Mouse (Mus musculus): ENCODE data around the gene Cd70. TPM values are rescaled to one million over a fixed set of nuclear protein-coding genes. Genes with fewer than 3 reads are reported as not detected.

The Cd70 gene
- 0.23 and 0.27 TPM in 2 replicates for polyA plus RNA-seq (2012; rRNA removed)

- 6% methylated on average over 39 of the region's 39 CpGs for WGBS
These were observed at the start of gene Cd70 for GRCm38 (mm10) chr17:57148994-57149803. TSS of gene Cd70 (minus strand) at chr17:57149777.

DNA sequence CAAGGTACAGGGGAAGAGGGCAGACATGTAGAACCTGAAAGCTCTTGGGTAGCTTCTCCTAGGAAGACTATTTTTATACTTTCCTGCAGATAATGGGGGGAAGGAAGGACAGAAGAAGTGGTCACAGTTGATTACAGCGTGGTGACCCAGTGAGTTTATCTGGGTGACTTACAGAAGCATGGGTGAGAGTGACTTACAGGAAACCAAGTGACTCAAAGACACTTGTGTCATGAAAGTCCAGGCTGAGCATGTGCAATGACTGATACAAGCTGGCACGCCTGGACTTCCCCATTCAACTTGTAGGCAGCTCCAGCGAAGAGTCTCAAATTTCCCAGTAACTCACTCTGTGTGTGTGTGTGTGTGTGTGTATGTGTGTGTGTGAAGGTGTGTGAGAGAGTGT is 48.7 kb upstream of the Cd70 start:
- no peak for DNase-seq (ENCODE audit: low read depth, low spot score)
- WGBS: 78% methylated on average over 3 of the region's 3 CpGs

More at GRCm38 (mm10) chr17:57148994-57149803, at the start of gene Cd70:
- DNase-seq (ENCODE audit: low read depth, low spot score): no peak

GRCm38 (mm10) chr17:57195326-57196010 is 45.9 kb upstream of the Cd70 start:
- DNase-seq (ENCODE audit: low read depth, low spot score): peak; percentile 14
- 65% methylated on average over 8 of the region's 8 CpGs for WGBS

DNA sequence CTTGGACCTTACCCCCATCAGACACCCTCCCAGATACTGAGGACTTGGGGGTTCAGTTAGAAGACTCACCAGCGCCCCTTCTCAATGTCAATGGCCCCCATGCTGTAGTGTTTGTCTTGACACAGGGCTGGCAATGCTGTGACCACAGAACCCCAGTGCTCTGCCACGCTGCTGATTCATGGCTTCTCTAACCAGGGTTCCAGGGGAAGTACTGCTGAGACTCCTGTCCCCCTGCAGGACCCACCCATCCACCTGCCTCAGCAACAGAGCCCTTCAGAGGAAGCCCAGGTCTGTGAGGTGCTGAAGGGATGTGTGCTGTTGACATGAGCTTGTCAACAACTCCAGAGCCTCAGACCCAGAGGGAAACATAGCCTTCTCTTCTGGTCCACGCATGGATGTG is 45.2 kb upstream of the Cd70 start:
- 83% methylated on average over 3 of the region's 3 CpGs for WGBS
- DNase-seq (ENCODE audit: low read depth, low spot score): no peak

- DNase-seq (ENCODE audit: low read depth, low spot score): no peak
- WGBS: 70% methylated on average over 11 of the region's 11 CpGs
These were observed 44.5 kb upstream of the Cd70 start, which contains the start of gene Tnfsf14 for GRCm38 (mm10) chr17:57194041-57194507. TSS of gene Tnfsf14 (minus strand) at chr17:57194177.

GRCm38 (mm10) chr17:57188510-57189192 is 39.1 kb upstream of the Cd70 start:
- WGBS: 77% methylated on average over 12 of the region's 12 CpGs
- no peak for DNase-seq (ENCODE audit: low read depth, low spot score)

- 71% methylated on average over 2 of the region's 2 CpGs for WGBS
- no peak for DNase-seq (ENCODE audit: low read depth, low spot score)
These were observed 36.1 kb upstream of the Cd70 start for GRCm38 (mm10) chr17:57185641-57186040.

- 40% methylated on average over 3 of the region's 3 CpGs for WGBS
These were observed 33.3 kb upstream of the Cd70 start for GRCm38 (mm10) chr17:57182871-57183270.

DNA sequence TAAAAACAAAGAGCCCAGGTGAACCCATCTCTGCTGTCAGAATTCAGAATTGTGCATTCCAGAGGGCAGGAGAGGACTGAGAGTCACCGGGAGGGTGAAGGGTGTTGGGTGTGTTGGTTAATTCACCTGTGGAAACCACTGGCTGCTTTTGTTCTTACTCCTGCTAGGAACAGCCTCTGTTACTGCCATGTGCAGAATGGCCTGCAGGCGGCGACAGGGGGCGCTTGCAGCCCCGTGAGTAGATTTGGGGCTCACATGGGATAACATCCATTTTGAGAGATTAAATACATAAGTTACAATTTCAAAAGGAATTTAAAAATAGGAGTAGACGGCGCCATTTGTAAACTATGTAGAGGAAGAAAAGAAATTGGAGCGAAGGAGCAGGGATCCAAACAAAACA is 30.8 kb upstream of the Cd70 start:
- DNase-seq (ENCODE audit: low read depth, low spot score): no peak
- WGBS: 37% methylated on average over 8 of the region's 8 CpGs

More at GRCm38 (mm10) chr17:57182871-57183270, 33.3 kb upstream of the Cd70 start:
- DNase-seq (ENCODE audit: low read depth, low spot score): no peak

DNA sequence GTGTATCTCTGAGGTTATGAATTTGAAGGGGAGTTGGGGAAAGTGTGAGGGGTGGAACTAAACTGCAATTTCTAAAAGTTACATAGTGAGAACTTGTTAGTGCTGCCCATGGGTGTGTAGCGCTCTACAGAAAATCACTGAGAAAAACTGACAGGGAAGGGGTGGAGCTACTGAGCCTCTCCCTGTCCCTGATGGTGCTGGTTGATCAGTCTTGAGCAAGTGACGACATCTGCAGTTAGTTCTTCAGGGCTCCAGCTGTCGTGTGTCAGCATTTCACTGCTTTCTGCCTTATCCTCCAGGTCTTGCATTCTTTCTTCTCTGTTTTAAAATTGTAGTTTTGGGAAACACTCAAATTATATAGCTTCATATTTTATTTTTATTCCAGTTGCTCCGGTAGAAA is 23.8 kb upstream of the Cd70 start:
- no peak for DNase-seq (ENCODE audit: low read depth, low spot score)
- 40% methylated on average over 4 of the region's 4 CpGs for WGBS

DNA sequence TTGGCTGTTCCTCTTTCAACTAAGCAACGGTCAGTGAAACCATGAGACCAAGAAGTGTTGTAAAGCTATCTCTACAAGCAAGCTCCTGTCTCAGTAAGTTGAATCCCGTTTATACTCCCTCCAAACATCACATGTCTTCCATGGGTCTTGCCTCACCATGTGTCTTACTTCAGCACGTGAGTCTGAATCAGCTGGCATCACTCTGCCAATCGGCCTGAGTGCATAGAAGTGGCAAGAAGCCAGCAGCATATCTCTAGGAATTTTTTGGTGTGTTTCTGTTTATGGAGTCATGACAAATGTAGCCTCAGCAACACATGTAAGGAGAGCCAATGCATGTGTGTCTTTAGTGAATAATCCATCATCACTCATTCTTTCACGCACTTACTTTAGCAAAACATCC is 22.8 kb upstream of the Cd70 start:
- WGBS: 66% methylated on average over 5 of the region's 5 CpGs
- DNase-seq (ENCODE audit: low read depth, low spot score): no peak

DNA sequence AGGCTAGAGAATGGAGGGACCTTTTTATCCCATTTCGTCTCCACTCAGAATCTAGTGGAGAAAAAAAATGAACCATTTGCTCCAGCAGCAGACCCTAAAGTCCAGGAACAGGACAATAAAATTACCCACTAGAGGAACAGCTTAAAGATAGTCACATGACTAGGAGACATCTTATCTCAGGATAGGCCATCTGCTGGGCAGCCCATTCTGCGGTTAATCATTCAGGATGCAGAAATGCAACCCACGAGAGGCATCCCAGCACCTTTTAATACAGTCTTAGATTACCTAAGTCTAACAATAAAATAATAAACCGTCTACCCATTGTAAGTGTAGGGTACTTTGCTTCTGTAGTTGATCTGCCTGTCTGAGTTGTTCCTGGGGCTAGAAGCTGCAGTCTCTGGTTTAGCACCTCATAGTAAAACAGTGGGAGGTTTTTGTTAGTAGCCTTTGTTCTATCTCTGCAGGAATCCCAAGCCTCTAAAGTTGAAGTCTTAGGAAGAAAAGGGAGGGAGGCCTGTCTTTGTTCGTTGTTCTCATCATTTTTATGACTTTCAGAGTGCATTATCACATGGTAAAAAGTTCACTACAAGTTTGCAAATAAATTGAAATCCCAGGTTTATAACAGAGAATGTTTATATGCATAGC is 21.2 kb upstream of the Cd70 start:
- 50% methylated on average over 5 of the region's 5 CpGs for WGBS
- DNase-seq (ENCODE audit: low read depth, low spot score): no peak

DNA sequence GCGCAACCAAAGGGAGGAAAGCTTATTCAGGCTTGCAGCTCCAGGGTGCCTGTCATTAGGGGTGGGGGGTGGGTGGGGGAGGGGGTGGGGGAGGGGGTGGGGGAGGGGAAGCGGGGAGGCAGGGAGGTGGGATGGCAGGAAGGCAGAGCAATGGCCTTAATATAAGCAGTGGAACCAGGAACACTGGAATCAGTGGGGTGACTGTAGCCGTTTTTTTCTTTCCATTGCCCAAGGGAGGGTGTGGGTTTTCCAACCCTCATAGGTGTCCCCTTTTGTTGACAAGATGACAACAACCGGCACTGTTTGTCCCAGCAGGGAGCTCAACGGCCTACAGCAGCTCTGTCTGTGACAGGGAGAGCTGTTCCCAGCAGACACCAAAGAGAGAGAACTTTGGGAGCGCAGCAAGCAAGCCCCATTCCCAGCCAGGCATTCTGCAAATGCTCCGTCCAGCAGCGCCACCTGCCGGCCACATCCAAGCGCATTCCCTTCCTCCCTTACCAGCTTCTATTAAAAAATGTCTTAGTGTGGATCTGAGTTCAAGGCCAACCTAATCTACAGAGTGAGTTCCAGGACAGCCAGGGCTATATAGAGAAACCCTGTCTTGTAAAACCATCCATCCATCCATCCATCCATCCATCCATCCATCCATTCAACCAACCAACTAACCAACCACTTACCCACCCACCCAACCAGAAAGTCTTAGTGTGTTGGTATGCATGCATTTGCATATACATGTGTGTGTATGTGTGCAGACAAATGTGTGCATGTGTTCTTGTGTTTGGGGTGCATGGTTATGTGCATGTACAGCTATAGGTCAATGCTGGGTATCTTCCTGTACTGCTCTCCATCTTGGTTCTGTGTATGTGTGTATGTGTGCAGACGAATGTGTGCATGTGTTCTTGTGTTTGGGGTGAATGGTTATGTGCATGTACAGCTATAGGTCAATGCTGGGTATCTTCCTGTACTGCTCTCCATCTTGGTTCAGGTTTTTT is 17.5 kb upstream of the Cd70 start:
- 18% methylated on average over 11 of the region's 11 CpGs for WGBS
- peak; percentile 51 for DNase-seq (ENCODE audit: low read depth, low spot score)

GRCm38 (mm10) chr17:57153787-57154186 is 4.2 kb upstream of the Cd70 start:
- 78% methylated on average over 4 of the region's 4 CpGs for WGBS
- DNase-seq (ENCODE audit: low read depth, low spot score): no peak

GRCm38 (mm10) chr17:57153006-57153405 is 3.4 kb upstream of the Cd70 start:
- DNase-seq (ENCODE audit: low read depth, low spot score): no peak
- 89% methylated on average over 6 of the region's 6 CpGs for WGBS

DNA sequence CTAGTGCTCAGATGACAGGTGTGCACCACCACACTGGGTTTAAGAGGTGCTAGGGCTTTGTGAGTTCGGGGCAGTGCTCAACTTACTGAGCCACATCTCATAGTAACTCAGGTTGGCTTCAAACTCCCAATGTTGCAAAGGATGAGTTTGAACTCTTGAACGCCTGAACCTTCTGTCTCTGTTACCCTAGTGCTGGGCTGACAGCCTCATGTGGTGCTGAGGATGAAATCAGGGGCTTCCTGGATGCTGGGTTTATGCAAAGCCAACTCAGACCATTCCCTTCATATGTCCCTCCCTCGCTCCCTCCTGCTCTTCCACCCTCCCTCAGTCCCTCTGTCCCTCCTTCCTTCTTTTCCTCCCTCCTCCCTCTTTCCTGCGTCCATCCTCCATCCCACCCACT is 1.2 kb downstream of the Cd70 start:
- no peak for DNase-seq (ENCODE audit: low read depth, low spot score)

GRCm38 (mm10) chr17:57145115-57145514 is 4.5 kb downstream of the Cd70 start:
- WGBS: 85% methylated on average over 1 of the region's 1 CpGs
- no peak for DNase-seq (ENCODE audit: low read depth, low spot score)

More for the DNA sequence above, 1.2 kb downstream of the Cd70 start:
- WGBS: 72% methylated on average over 4 of the region's 4 CpGs

- 37% methylated on average over 3 of the region's 3 CpGs for WGBS
These were observed 5.9 kb downstream of the Cd70 start for GRCm38 (mm10) chr17:57143704-57144103.

GRCm38 (mm10) chr17:57139708-57140107 is 9.9 kb downstream of the Cd70 start:
- 69% methylated on average over 3 of the region's 3 CpGs for WGBS
- DNase-seq (ENCODE audit: low read depth, low spot score): no peak

More at GRCm38 (mm10) chr17:57143704-57144103, 5.9 kb downstream of the Cd70 start:
- no peak for DNase-seq (ENCODE audit: low read depth, low spot score)

Data from large intestine, adult 2 months (tissue).